Mouse (Mus musculus) brain, embryonic 14.5 days (tissue): ENCODE measurements around the gene Gar1.

Source experiments
- CTCF ChIP-seq: fragments of 200-500 bp; IDR thresholded peaks from 2 replicates; pipeline ENCODE4 v1.5.1; 2012; ENCODE audit warnings: inconsistent platforms, mild to moderate bottlenecking, moderate library complexity, borderline replicate concordance; ENCODE audit not compliant: insufficient read depth, insufficient read length; ENCODE audit errors: extremely low read depth
- POLR2A ChIP-seq: fragments of 200-500 bp; IDR thresholded peaks from 2 replicates; pipeline ENCODE4 v1.6.1; 2012; ENCODE audit warnings: mild to moderate bottlenecking, inconsistent platforms, borderline replicate concordance; ENCODE audit not compliant: poor library complexity, insufficient read depth, insufficient read length, severe bottlenecking; ENCODE audit errors: extremely low read depth

DNA sequence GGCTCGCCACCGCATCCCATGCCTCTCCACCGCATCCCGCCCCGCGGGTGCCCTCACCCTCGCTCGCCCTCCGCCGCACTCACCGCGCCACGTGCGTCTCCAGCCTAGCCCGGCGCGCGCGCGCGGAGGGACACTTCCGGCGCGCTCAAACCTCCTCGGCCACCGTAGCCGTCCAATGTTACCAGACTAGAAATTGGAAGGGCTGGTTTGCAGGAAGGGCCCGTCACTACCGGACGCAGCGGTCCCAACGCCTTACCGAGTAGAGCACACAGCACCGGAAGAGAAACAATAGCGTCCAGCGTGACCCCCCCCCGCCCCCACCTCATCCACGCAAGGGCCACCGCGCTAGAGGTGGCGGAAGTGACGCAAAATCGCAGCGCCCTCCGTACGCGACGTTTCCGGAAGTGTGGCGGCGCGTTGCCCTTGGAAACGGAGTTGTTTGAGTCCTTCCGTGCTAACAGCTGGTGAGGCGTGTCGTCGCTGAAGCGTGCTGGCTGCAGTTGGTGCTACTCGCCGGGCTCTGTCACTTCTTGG lies at the start of gene Gar1:
- TF ChIP-seq CTCF, result no peak
- TF ChIP-seq POLR2A, result peak; percentile 73
